Comparison of ENCODE assay signal across 10 mouse cellular contexts in the genomic region with DNA sequence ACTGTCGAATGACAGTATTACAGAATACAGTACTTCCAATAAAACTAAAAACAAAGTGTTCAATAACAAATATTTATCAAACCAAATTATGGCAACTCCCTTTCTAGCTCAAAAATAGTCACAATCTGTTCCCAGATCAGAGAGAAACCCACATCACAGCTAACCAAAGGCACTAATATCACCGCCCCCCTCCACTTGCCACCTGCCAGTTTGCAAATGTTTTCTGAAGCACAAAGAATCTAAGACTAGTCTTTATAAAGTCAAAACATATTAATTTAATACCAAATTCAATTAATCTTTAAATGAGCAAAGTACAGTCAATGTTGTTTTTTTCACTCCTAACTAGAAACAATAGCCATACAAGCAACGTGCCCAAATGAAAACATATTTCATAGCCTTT. TPM values are rescaled to one million over a fixed set of nuclear protein-coding genes. Genes with fewer than 3 reads are reported as not detected.
DNase-seq lines count a peak whose midpoint lies in the region; ATAC-seq and TF ChIP-seq lines count a peak whose summit lies in the region.
"Had no signal": no experiment of that assay in that cellular context is flagged by ENCODE, and none has a peak within 500 bp of the region (broad histone marks: within the 10 kb centered on the region; RNA-seq: fewer than 3 reads in every experiment).

No protein-coding gene starts in this region.

- H3K27me3 ChIP-seq in heart, embryonic 11.5 days (ENCODE audit: control insufficient read depth, insufficient read depth, low read length): no peaks in the 10 kb centered on the region
- H3K27me3 ChIP-seq in MEL (ENCODE audit: control insufficient read depth in 1 of 2, insufficient read depth in 2 of 2, low read length in 2 of 2): no peaks in the 10 kb centered on the region
- H3K27me3 ChIP-seq in forebrain, embryonic 15.5 days: no peaks in the 10 kb centered on the region
- H3K27me3 ChIP-seq in liver, embryonic 16.5 days (ENCODE audit: control insufficient read depth, insufficient read depth, low read depth, low read length): no peaks in the 10 kb centered on the region

- ATAC-seq in heart, embryonic 11.5 days (replicated peaks; ENCODE audit: insufficient number of reproducible peaks, low FRiP score, low TSS enrichment): no peak
- no peak for ATAC-seq in forebrain, embryonic 15.5 days (replicated peaks)
- no peak for ATAC-seq in liver, embryonic 16.5 days (ENCODE audit: low read depth)
- ATAC-seq: CD4-positive, CD25-positive, alpha-beta regulatory T cell, adult 4 months had no signal

- TF ChIP-seq POLR2A in MEL (IDR thresholded peaks at IDR 0.05; ENCODE audit: control insufficient read depth in 1 of 2, insufficient read depth in 1 of 2, low read depth in 1 of 2, low read length in 2 of 2, poor library complexity in 1 of 2): no peak

- H3K27ac ChIP-seq in heart, embryonic 11.5 days (ENCODE audit: low read depth, low read length): no peak overlapping the region
- no peak overlapping the region for H3K27ac ChIP-seq in MEL (ENCODE audit: control insufficient read depth, low read depth, low read length)
- H3K27ac ChIP-seq in forebrain, embryonic 15.5 days (replicated peaks): peak overlapping the region; percentile 100; the same call in 1 of the 2 replicates
- no peak overlapping the region for H3K27ac ChIP-seq in liver, embryonic 16.5 days (ENCODE audit: low read length)

- H3K9me3 ChIP-seq in heart, embryonic 11.5 days (replicated peaks; ENCODE audit: control insufficient read depth, low read length): no peaks in the 10 kb centered on the region
- H3K9me3 ChIP-seq in MEL (replicated peaks; ENCODE audit: insufficient read depth, low read length): no peaks in the 10 kb centered on the region
- no peaks in the 10 kb centered on the region for H3K9me3 ChIP-seq in forebrain, embryonic 15.5 days
- H3K9me3 ChIP-seq in liver, embryonic 16.5 days (replicated peaks; ENCODE audit: control insufficient read depth, low read length): no peaks in the 10 kb centered on the region

- TF ChIP-seq CTCF in MEL (IDR thresholded peaks at IDR 0.05 in 2 of 3, conservative IDR thresholded peaks at IDR 0.05 in 1 of 3; ENCODE audit: control insufficient read depth in 1 of 3, insufficient read depth in 1 of 3, low read depth in 2 of 3, low read length in 3 of 3, poor library complexity in 1 of 3, severe bottlenecking in 1 of 3): no peak

- peak overlapping the region; percentile 84 for H3K4me2 ChIP-seq in heart, embryonic 11.5 days
- H3K4me2 ChIP-seq in forebrain, embryonic 15.5 days (replicated peaks): peak overlapping the region; percentile 84
- H3K4me2 ChIP-seq in liver, embryonic 16.5 days (ENCODE audit: low read depth, low read length): peak overlapping the region; percentile 95

- H3K9ac ChIP-seq in heart, embryonic 11.5 days (ENCODE audit: low read depth, low read length): no peak overlapping the region
- peak overlapping the region; percentile 98; the same call in 1 of the 2 replicates for H3K9ac ChIP-seq in MEL (ENCODE audit: control insufficient read depth, low read depth, low read length, poor library complexity, severe bottlenecking)
- H3K9ac ChIP-seq in forebrain, embryonic 15.5 days (replicated peaks): peak overlapping the region; percentile 100
- H3K9ac ChIP-seq in liver, embryonic 16.5 days (ENCODE audit: low read depth, low read length): no peak overlapping the region

- no peaks in the 10 kb centered on the region for H3K36me3 ChIP-seq in heart, embryonic 11.5 days (ENCODE audit: control insufficient read depth, insufficient read depth, low read length)
- peaks cover 3 to 33% of the 10 kb centered on the region in 2 experiments; a peak in 2 of 4 replicates for H3K36me3 ChIP-seq in MEL (ENCODE audit: control insufficient read depth in 1 of 2, insufficient read depth in 2 of 2, low read length in 2 of 2)
- H3K36me3 ChIP-seq in forebrain, embryonic 15.5 days: no peaks in the 10 kb centered on the region
- no peaks in the 10 kb centered on the region; the same call in 1 of the 2 replicates for H3K36me3 ChIP-seq in liver, embryonic 16.5 days (ENCODE audit: control insufficient read depth, insufficient read depth)

- H3K79me2 ChIP-seq in MEL (ENCODE audit: control insufficient read depth, insufficient read depth, low read length, poor library complexity): peaks cover 68% of the 10 kb centered on the region

- peak overlapping the region; percentile 14; the same call in 1 of the 2 replicates for H3K4me3 ChIP-seq in heart, embryonic 11.5 days (ENCODE audit: low read depth, low read length)
- H3K4me3 ChIP-seq in MEL (ENCODE audit: control insufficient read depth in 1 of 2, insufficient read depth in 1 of 2, low read depth in 2 of 2, low read length in 2 of 2): peak overlapping the region; percentile 15 to 99; a peak in 3 of 4 replicates
- H3K4me3 ChIP-seq in forebrain, embryonic 15.5 days: peak overlapping the region; percentile 73
- H3K4me3 ChIP-seq in liver, embryonic 16.5 days (ENCODE audit: low read depth, low read length): peak overlapping the region; percentile 96

- no peak for TF ChIP-seq RAD21 in MEL (IDR thresholded peaks at IDR 0.05; ENCODE audit: low read depth, low read length)

- TF ChIP-seq EP300 in MEL (IDR thresholded peaks at IDR 0.05; ENCODE audit: low read depth in 1 of 2, low read length in 2 of 2): no peak

- WGBS in heart, embryonic 11.5 days (ENCODE audit: insufficient replicate concordance): 82% methylated on average over 3 of the region's 3 CpGs
- WGBS in forebrain, embryonic 15.5 days: 48% methylated on average over 3 of the region's 3 CpGs
- 60% methylated on average over 3 of the region's 3 CpGs for WGBS in liver, embryonic 16.5 days (ENCODE audit: insufficient replicate concordance)

- no peak for DNase-seq in heart, adult 9 months (ENCODE audit: low spot score in 2 of 2)
- DNase-seq in MEL (ENCODE audit: low read depth, low spot score): no peak
- no peak for DNase-seq in frontal cortex, postnatal 10 days (ENCODE audit: low spot score in 2 of 2)
- no peak for DNase-seq in adrenal gland, adult 8-10 months
- DNase-seq in thymus, postnatal 36 days: no peak
- DNase-seq: adrenal gland, adult 2 months had no signal

- peaks cover 44% of the 10 kb centered on the region for H3K4me1 ChIP-seq in heart, embryonic 11.5 days (ENCODE audit: control insufficient read depth, insufficient read depth, low read length)
- peaks cover 14 to 22% of the 10 kb centered on the region in 2 experiments for H3K4me1 ChIP-seq in MEL (ENCODE audit: control insufficient read depth in 1 of 2, insufficient read depth in 2 of 2, low read length in 2 of 2)
- H3K4me1 ChIP-seq in forebrain, embryonic 15.5 days: peaks cover 57% of the 10 kb centered on the region
- H3K4me1 ChIP-seq in liver, embryonic 16.5 days (ENCODE audit: control insufficient read depth, low read depth, low read length): peaks cover 45% of the 10 kb centered on the region

TF ChIP-seq in MEL, 35 proteins besides CTCF, POLR2A, EP300 and RAD21:
- TF ChIP-seq NELFE (IDR thresholded peaks at IDR 0.05; ENCODE audit: low read depth, low read length) (no peak), MXI1 (IDR thresholded peaks at IDR 0.05; ENCODE audit: low read depth, low read length) (no peak), USF2 (IDR thresholded peaks at IDR 0.05; ENCODE audit: borderline replicate concordance in 1 of 2, insufficient read depth in 1 of 2, low read depth in 1 of 2, low read length in 2 of 2) (no peak), ELF1 (IDR thresholded peaks at IDR 0.05; ENCODE audit: low read depth, low read length) (no peak), E2F4 (IDR thresholded peaks at IDR 0.05; ENCODE audit: borderline replicate concordance, low read depth, low read length) (no peak), SMC3 (IDR thresholded peaks at IDR 0.05; ENCODE audit: low read depth, low read length) (no peak)

RNA-seq across cellular contexts. Expression of a gene that starts 3.3 kb away (rescaled TPM):
- polyA plus RNA-seq in heart, embryonic 11.5 days (2014; fragmentation: Nextera tagmentation; extraction: Ambion mirVana): 19.3 and 20.4 TPM in 2 replicates
- total RNA-seq in MEL (2012; rRNA removed): 12.4 and 12.8 TPM in 2 replicates
- polyA plus RNA-seq in MEL (2012; ENCODE audit: insufficient read depth in 1 of 2, insufficient read length in 2 of 2, low read depth in 1 of 2, low replicate concordance in 2 of 2, missing spikeins in 1 of 2): 100 to 1,000 TPM in 1 of 2 experiments, 10 to 100 TPM in 1; 30.6 to 104 TPM
- polyA plus RNA-seq in forebrain, embryonic 15.5 days (2015; fragmentation: Nextera tagmentation; extraction: Ambion mirVana): 41.5 and 42.3 TPM in 2 replicates
- 5.2 and 5.4 TPM in 2 replicates for polyA plus RNA-seq in liver, embryonic 16.5 days (2015; fragmentation: Nextera tagmentation; extraction: Ambion mirVana)
- total RNA-seq in adrenal gland, adult 8-10 months (2022): 10 to 100 TPM; 68.7 to 89.1 (median 80.5) TPM

Comparison
In these comparisons a context has a peak if more than half of its experiments do, and no peak if none do; other contexts are left out.
1. H3K4me3 ChIP-seq: peak in every context shown above with its lines; median percentile 96 in liver, embryonic 16.5 days; 73 in forebrain, embryonic 15.5 days; 57 in MEL; 14 in heart, embryonic 11.5 days.
2. H3K9ac ChIP-seq: peak in MEL (single experiment) and forebrain, embryonic 15.5 days (single experiment); none in heart, embryonic 11.5 days (single experiment) and liver, embryonic 16.5 days (single experiment).
3. Peak in every context shown above with its lines, with median percentiles within 50 percentile points of each other: H3K4me2 ChIP-seq.